Mouse (Mus musculus) heart, postnatal 25 days (tissue): ENCODE measurements around the gene Gm49395. TPM values are rescaled to one million over a fixed set of nuclear protein-coding genes. Genes with fewer than 3 reads are reported as not detected.

ENCODE experiments used
- DNase-seq: peaks from one replicate; pipeline ENCODE4 v3.0.0; 2022; ENCODE audit warnings: low spot score
- intact Hi-C: fragments of 180-260 bp; cut with DNase I; formaldehyde crosslinking; loops from one replicate; pipeline ENCODE4 v1.15.1; 2025
- total RNA-seq, 2 experiments: library from RNA; stranded (reverse); gene quantifications; 2 replicates each; pipeline ENCODE4 v1.2.3; 2021

Gm49395 gene
- total RNA-seq, 2 experiments from 2014 or later, result 11.2 to 12.7 TPM

GRCm38 (mm10) chr13:115067324-115067967, 34.3 kb downstream of the Gm49395 start:
- intact Hi-C loops, result no loop called here
- no peak for DNase-seq

DNA sequence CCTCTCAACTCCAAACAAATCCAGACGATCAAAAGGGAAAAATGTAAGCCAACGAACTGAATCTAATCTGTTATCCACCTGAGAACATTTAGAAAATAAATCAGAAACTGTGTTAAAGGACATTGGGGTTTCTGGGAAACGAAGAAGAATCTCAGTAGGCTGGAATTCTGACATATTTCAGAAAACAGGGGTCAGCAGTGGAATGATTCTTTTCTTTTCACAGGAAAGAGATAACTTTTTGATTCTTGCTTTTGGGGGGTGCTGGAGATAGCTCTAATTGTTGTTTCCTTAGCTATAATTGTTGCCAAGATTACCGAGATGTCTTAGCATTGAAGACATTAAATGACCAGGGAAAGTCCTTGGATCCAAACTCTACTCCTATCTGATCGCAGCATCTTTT, 44.2 kb downstream of the Gm49395 start:
- intact Hi-C loops, result loop anchor here (2.0 to 5.0 kb wide), 2 partner anchors 15 to 35 kb away; no protein-coding TSS in a partner anchor

GRCm38 (mm10) chr13:115054783-115055182, 46.9 kb downstream of the Gm49395 start:
- intact Hi-C loops, result loop anchor here (5.0 kb wide), 1 partner anchor 32 kb away; no protein-coding TSS in a partner anchor

More for the DNA sequence above, 44.2 kb downstream of the Gm49395 start:
- no peak for DNase-seq

GRCm38 (mm10) chr13:115052568-115052967, 49.2 kb downstream of the Gm49395 start:
- intact Hi-C loops, result no loop called here
- no peak for DNase-seq

More at GRCm38 (mm10) chr13:115054783-115055182, 46.9 kb downstream of the Gm49395 start:
- DNase-seq, result no peak

- no peak for DNase-seq
- intact Hi-C loops, result no loop called here
These were observed 50.8 kb downstream of the Gm49395 start for GRCm38 (mm10) chr13:115050660-115051559.

DNA sequence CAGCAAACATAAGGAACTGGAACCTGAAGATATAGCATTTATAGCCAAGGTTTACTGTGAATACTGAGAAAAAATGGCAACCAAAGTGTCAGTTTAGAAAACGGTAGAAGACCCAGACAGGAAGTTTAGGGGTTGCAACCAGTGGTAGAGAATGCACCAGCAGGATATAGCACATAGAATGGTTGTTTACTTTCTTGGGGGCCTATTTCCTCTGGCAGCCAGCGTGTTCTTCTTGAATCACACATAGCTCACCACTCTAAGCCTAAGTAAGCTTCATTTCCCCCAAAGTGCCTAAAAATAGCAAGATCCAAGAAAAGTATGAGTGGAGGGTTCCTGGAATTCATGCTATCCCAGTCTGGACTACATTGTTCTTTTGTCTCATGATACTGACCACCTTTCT, 59.1 kb downstream of the Gm49395 start:
- no peak for DNase-seq
- intact Hi-C loops, result loop anchor here (2.0 kb wide), 1 partner anchor 14 kb away; no protein-coding TSS in a partner anchor

DNA sequence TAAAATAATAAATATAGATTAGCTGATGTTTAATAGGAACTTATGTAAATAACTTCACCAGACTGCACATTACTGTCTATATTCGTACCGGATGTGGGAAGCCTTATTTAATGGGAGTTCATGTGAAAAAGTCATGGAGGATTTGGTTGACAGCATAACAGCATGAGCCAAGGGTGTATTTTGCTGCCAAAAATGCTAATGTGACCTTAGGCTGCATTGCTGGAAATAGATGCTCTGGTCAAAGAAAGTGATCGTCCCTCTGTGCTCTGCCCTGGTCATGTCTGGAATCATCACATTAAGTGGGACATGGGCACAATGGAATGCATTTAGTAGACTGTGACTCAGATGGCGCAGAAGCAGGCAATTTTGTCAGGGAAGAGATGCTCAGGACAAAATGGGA, 64.4 kb downstream of the Gm49395 start:
- no peak for DNase-seq
- intact Hi-C loops, result no loop called here

DNA sequence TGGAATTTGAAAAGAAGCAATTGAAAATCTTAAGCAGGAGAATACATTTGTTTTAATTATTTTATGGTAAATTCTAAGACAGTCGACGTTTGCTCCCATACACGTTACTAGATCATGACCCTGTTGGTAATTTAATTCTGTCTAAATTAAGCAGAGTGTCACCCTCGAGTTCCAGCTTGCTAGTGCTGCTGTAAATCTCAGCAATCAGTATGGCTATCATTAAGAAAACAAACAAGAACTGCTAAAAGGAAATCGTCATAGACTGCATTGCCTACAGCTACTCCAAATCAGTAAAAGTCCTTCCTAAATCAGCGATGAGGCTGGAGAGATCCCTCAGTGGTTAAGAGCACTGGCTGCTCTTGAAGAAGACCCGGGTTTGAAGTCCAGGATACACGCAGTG, 66.3 kb downstream of the Gm49395 start:
- DNase-seq, result no peak
- intact Hi-C loops, result no loop called here

GRCm38 (mm10) chr13:115033135-115033534, 68.6 kb downstream of the Gm49395 start:
- no peak for DNase-seq
- intact Hi-C loops, result no loop called here

- intact Hi-C loops, result no loop called here
- no peak for DNase-seq
These were observed 70.3 kb downstream of the Gm49395 start for GRCm38 (mm10) chr13:115031177-115032000.

DNA sequence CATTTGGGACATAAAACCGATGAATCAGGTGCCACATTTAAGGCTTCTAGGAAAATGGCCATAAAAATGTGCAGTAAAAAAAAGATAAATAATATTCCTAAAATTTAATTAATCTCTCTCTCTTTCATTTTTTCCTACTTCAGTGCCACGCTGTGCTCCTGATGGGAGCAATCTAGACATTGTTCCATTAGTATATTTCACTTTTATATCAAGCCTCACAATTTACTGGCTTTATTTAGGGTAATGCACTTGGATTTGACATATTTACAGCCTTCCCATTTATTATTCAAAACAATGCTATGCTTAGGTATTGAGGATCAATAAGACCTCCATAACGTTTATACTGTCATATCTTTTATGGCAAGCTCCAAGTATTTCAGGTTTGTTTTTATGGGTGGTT, 76.3 kb downstream of the Gm49395 start:
- no peak for DNase-seq
- intact Hi-C loops, result no loop called here

DNA sequence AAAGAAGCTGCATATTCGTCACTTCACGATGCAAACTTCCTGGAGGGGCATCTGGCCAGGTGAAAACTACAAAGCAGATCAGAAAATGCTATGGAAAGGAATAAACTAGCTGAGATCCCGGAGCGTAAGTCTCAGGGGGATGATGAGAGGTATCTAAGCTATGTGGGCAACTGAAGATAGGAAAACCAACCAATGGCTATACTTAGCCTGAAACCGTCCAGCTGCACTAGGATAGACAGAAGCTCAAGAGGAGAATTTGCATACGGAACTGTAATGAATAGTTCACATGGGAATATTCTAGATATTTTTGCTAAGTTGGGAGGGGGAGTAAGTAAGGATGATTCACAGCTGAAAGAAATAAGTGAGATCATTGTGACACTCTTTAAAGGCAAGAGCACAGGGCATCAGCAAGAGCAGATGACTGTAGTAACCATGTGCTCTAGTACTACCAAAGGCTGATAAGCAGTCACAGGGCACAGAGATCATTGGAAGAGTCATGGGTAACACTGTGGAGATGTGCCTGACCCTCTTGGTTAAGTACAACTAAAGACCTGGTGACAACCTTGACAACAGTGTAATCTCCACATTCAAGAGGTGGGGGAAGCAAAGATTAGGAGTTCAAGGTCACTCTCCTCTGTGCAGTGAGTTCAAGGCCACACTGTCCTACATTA, 79.5 kb downstream of the Gm49395 start:
- DNase-seq, result no peak
- intact Hi-C loops, result loop anchor here (5.0 kb wide), 1 partner anchor 35 kb away; no protein-coding TSS in a partner anchor

DNA sequence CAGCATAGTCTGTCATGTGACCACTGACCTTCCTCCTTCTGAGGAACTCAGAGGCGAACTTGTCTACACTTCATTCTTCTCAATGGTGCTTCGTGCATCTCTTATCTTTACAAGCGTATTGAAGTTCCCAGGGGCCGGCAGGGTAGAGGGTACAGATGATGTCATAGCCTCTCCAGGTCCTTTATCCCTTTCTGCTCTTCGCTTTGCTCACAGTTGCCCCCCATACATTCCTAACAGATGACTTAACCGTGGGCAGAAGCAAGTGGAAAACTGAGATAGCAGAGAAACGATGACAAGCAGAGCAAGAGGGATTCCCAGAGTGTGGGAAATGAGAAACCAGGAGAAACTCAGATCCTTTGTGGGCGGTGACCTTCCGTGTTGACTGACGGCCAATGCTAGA, 80.3 kb downstream of the Gm49395 start:
- intact Hi-C loops, result loop anchor here (5.0 kb wide), 1 partner anchor 36 kb away; no protein-coding TSS in a partner anchor

DNA sequence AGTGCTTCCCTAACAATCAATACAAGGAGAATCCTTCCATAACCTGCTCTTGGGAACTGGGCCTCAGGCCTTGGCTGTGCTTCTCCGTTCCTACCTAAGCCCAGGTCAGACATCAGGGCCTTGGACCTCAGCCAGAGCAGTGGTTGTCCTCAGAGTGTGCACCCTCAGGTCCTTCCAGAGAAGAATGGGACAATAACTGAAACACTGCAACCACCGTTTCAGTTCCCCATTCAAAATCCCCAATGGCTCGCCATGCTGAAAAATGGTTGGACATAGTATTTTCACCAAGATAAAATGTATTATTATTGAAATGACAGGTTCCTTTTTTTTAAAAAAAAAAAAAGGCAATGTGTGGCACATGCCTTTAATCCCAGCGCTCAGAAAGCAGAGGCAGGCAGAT, 81.0 kb downstream of the Gm49395 start:
- no peak for DNase-seq
- intact Hi-C loops, result loop anchor here (5.0 kb wide), 1 partner anchor 37 kb away; no protein-coding TSS in a partner anchor

More for the DNA sequence above, 80.3 kb downstream of the Gm49395 start:
- no peak for DNase-seq

DNA sequence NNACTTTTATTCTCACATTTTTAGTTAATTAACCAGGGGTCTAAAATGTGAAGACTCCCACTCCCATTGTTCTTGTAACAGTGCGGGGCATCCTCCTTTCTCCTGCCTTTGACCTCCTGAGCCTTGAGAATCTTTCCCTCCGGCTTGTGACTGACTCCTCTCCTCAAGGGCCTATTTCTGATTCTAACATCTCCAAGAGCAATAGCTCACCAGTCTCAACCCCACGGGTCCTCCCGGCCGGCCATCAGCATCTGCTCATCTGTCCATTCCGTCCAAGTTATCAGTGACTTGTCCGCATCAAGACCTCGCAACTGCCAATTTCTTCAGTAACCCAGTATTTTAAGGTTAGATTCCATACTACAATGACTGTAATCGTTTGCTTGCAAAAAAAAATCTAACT, 84.2 kb downstream of the Gm49395 start:
- intact Hi-C loops, result no loop called here

DNA sequence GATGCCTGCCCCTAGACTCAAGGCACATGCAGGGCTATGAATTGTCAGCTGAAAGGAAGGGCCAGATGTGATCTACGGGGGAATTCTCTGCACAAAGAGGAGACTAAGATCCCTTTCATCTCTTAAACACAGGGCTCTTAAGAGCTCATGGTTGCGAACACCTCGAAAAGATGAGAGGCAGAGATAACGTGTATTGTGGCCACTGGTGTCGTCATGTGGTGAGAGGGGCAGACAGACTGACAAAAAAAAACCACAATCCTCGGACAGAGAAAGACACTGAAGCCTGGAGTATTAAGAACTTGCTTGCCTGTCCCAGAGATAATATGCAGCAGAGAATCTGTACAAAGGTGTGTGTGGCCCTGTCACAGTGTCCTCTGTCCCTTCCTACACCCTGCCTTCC, 90.2 kb downstream of the Gm49395 start:
- DNase-seq, result no peak
- intact Hi-C loops, result no loop called here

More for the DNA sequence above, 84.2 kb downstream of the Gm49395 start:
- no peak for DNase-seq

DNA sequence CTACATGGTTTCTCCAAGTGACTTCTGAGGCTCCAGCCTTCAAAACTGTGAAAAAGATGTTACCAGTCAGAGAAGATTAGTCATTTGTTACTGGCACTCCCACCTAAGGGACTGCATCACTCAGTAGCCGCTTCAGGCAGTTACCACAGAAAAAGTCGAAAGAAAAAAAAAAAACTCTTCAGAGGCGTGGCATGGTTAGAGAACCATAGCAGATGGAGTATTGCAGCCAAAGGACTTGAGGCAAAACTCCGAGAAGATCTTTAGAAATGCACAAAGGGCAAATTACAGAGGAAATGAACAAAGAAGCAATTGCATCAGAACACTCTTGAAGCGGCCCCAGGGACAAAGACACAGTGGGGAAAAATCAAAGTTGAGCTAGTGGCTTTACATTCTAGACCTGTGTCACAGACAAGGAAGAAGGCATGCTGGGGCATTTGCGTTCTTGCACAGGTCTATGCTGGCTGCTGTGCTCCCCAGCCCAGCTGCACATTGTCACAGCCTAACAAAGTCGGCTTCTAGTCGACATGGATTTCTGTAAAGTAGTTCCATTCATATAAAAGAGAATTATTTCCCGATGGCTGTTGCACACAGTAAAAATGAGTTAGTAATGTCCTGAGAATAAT, 95.4 kb downstream of the Gm49395 start:
- DNase-seq, result no peak
- intact Hi-C loops, result no loop called here

DNA sequence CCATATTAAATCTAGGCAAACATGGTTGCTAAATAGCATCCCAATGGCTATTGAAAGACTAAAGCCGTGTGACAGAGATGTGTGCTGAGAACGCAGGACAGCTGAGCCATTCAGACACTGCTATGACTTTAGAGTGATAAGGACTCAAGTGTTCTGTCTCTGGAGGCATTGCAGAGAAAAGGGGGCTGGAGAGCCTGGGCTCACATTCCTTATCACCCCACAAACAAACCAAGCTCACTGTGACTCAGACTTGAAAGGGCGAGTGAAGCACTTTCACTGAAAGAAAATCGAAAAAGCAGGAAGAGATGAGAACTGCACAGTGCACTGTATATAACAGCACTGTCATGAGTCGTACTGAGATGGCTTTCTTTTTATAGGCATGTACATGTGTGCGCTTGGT, 96.4 kb downstream of the Gm49395 start:
- intact Hi-C loops, result no loop called here

More for the DNA sequence above, 96.4 kb downstream of the Gm49395 start:
- no peak for DNase-seq
